Mouse (Mus musculus): Measurements from ENCODE around the gene Robo1.

Robo1 gene

DNA sequence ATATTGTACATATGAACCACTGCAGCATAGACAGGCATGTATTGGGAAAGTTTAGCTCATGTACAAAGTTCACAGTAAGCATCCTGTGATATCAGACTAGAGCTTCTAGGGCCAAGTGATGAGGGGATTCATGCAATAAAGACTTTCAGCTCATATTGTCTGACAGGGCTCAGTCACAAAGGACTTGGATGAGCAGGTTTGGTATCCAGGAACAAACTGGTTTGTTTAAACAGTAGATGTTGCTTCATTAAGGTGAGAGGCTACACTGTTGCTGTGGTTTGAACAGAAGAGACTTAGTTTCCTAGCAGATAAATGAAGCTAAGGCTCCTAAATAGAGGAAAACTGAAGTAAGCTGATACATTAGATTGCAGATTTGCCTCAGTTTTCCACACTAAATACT lies 626.8 kb downstream of the Robo1 start:
- DNase-seq (ENCODE audit: low spot score), result no peak

DNA sequence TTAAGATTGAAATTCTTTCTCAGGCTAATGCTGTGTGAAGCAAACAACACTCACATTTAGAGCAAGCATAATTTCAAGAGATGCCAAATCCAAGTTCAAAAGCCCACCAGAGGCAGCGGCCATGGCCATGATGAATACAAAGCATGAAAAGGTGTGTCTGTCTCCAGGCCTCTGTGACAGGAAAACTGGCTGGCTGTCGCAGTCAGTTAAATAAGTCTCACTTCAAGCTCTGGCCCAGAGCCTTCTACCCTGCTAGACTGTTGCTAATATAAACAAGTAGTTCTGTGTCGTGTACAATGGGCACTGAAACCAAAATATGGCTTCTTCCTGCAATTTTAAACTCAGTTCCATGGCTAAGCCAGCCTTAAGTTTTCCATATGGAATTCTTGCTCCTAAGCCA lies 629.1 kb downstream of the Robo1 start:
- DNase-seq (ENCODE audit: low spot score), result no peak

GRCm38 (mm10) chr16:72939862-72940261 lies 631.8 kb downstream of the Robo1 start:
- DNase-seq (ENCODE audit: low spot score), result no peak

DNA sequence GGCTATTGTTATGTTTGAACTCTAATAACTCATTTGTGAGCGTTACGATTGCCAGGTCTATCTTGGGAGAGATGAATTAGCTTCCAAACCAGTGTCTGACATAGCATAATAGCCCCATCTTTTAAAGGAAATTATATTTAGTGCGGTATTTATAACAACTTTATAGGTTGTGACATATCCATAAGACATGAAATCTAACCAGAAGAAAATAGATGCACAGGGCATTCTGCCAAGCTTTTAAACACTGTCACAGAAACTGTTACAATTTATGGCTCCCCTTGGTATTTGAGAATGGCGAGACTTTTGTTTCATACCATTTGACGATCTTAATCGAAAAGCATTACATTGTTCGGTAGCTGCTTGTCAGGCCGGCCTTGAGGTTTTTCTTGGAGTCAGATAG lies 632.7 kb downstream of the Robo1 start:
- no peak for DNase-seq (ENCODE audit: low spot score)

DNA sequence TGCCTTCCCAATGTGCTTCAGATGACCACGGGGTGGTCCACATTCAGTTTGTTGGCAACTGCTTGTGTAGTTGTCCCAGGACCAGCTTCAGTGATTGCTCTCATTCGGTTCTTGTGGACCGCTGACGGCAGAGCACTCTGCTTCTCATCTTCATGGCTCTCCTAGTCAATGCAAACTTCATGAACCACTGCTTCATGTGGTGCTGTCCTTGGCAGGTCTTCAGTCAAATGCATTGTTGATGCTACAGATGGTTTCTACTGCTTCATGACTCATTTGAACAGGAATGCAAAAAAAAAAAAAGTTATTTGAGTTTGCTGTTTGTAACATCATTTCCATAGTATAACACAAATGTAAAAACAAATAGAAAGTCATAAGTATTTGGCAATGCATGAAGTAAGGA lies 636.3 kb downstream of the Robo1 start:
- no peak for DNase-seq (ENCODE audit: low spot score)

DNA sequence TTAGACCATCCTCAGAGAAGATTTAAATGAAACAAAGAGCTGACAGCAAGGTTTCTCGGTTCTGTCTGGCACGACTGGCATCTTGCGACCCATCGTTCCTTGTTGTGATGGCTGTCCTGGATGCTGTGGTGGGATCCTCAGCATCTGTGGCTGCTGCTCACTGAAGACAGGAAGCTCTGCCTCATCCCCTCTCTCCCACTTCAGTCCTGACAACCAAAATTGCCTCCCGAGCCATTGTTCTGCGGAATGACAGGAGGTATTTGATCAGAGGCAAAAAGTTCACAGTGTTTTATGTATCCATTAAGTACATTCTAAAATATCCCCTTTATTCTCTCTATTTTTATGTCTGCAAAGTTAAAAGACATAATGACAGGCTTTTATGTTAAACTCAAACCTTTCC lies 643.9 kb downstream of the Robo1 start:
- no peak for DNase-seq (ENCODE audit: low spot score)

- DNase-seq (ENCODE audit: low spot score), result no peak
Measured at GRCm38 (mm10) chr16:72959018-72959702, 651.1 kb downstream of the Robo1 start.

DNA sequence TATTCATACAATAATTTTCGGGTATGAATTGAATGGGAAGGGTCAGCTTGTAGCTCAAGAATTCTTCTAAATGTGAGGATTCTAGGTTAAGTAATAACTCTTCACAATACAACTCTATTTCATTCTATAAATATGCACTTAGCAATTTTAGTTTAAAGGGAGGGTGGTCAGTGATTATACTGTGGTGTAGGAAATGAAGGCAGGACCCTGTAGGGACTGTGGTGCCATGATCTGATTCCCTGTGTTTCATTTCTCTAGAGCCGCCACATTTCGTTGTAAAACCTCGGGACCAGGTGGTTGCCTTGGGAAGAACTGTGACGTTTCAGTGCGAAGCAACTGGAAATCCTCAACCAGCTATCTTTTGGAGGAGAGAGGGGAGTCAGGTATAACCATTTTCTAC lies 651.7 kb downstream of the Robo1 start:
- DNase-seq (ENCODE audit: low spot score), result no peak

DNA sequence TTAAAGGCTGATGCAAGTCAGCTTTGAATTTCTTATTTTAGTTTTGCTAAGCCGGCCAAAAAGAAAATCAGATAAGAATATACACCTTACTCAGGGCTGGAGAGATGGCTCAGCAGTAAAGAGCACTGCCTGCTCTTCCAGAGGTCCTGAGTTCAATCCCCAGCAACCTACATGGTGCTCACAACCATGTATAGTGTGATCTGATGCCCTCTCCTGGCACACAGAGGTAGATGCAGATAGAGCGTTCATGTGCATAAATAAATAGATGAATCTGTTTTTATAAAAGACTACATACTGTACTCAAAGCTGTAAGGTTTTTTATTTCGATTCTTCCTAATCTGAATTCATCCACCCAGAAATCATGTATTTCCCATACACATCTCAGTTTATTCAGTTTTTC lies 655.7 kb downstream of the Robo1 start:
- DNase-seq (ENCODE audit: low spot score), result no peak

- no peak for DNase-seq (ENCODE audit: low spot score)
Measured at GRCm38 (mm10) chr16:72967509-72967908, 659.4 kb downstream of the Robo1 start.

DNA sequence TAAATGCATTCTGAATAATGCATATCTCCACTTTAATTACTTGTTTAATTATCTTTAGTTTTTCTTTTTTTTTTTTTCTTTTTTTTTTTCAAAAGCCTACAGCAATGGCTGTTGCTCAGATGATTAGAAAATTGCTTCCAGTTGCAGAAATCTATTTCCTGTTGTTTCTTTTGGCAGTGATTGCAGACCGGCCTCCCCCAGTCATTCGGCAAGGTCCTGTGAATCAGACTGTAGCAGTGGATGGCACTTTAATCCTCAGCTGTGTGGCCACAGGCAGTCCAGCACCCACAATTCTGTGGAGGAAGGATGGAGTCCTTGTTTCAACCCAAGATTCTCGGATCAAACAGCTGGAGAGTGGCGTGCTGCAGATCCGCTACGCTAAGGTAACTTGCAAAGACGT lies 661.9 kb downstream of the Robo1 start:
- DNase-seq (ENCODE audit: low spot score), result no peak

DNA sequence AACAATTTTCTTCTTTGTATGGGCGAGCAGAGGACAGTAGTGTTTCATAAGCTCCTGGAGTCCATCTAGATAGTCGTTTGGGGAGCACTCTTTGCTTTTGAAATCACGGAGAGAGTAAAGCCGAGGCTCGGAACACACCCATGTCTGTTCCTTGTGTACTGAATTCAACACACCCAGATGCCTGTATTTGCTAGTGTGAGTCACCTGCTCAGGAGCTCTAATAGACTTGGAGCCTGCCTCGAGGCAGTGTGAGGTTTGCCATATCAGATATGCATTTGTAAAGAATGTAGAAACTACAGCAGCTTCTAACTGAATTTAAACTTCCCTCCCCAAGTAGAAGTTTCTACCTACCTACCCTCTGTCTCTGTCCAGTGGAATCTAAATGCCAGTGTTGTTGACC lies 665.6 kb downstream of the Robo1 start:
- no peak for DNase-seq (ENCODE audit: low spot score)

DNA sequence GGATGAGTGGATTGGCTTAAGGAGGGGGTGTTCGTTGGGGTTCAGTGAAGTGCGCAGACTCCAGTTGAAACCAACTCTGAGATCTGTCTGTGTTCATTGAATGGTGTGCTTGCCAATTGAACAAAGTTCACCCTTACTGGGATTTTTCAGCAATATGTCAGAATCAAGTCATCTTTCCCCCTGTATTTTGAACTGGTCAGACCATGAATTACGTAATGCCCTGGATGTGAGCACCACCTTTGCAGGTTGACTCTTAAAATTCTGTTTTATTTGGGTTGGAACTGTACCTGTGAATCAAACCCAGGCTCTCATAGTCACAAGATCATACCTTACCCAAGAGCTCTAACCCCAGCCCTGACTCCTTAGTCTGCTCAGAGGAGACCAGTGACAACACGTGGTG lies 666.6 kb downstream of the Robo1 start:
- no peak for DNase-seq (ENCODE audit: low spot score)

DNA sequence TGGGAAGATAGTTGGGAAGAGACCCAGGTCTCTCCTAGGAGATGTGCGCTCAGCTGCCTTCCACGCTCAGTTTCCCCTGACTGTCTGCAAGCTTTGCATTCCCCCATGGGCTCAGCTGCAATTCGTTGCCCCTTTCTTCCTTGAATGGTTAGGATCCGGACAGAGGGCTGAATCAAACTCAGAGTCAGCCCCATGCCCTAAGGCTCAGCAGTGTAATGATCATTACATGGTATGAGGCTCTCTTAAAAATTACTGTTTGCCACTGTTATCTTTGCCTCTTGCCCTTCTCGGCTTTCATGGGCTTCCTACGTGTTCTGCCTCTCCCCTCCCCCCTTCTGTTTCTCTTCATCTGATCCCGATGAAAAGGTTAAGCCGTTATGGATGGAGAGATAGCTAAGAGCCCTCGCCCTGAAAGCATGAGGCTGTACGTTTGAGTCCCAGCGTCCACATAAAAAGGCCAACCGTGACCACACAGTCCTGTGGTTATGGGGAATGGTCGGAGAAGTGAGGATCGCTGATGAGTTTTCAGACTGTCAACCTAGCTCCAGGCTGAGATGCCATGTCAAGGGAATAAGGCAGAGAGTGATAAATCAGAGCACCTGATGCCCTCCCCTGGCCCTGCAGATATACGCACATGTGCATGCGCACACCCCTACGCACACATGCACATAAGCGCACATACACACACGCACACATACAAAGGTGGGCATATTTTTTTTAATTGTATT lies 668.9 kb downstream of the Robo1 start:
- no peak for DNase-seq (ENCODE audit: low spot score)

GRCm38 (mm10) chr16:72979407-72980219 lies 671.5 kb downstream of the Robo1 start:
- DNase-seq (ENCODE audit: low spot score), result peak; percentile 83

DNA sequence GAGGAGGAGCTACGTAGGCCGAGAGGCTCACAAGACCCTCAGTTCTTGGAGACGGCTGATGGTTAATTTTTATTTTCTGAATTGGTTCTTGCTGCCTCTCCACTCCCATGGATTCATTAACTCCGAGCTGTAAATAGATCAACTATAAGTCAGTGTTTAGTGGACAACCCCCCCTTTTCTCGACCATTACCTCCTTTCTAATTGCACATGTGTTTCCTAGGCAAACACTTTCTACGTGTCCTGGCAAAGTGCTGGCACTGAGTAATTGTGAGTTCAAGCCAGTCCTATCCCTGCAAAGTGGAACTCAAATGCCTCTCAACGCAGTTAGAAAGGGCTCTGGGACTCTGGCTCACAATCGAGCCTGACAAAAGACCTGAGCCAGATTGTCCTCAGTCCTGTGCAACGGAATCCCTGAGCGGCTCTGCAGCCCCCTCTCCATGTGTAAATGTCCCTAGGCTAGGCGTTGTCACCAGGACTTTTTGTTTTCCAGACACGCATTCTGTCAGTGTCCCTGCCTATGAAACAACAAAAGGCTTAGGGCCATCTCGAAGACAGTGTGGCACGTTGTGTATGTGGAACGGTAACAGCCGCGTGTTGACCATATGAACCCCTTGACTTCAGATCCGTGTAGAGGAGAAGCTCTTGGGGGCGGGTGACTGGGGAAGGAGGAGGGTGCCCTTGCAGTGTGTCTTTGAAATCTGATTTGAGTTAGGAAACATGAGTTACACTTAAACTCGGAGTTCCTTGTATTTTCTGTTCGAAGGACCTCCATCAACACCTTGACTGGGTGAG lies 682.5 kb downstream of the Robo1 start:
- no peak for DNase-seq (ENCODE audit: low spot score)

GRCm38 (mm10) chr16:72993189-72993588 lies 685.1 kb downstream of the Robo1 start:
- DNase-seq (ENCODE audit: low spot score), result no peak

GRCm38 (mm10) chr16:72993594-72993993 lies 685.5 kb downstream of the Robo1 start:
- DNase-seq (ENCODE audit: low spot score), result no peak

GRCm38 (mm10) chr16:72995251-72995954 lies 687.3 kb downstream of the Robo1 start:
- DNase-seq (ENCODE audit: low spot score), result peak; percentile 61

- DNase-seq (ENCODE audit: low spot score), result no peak
Measured at GRCm38 (mm10) chr16:72995955-72996535, 687.9 kb downstream of the Robo1 start.

DNA sequence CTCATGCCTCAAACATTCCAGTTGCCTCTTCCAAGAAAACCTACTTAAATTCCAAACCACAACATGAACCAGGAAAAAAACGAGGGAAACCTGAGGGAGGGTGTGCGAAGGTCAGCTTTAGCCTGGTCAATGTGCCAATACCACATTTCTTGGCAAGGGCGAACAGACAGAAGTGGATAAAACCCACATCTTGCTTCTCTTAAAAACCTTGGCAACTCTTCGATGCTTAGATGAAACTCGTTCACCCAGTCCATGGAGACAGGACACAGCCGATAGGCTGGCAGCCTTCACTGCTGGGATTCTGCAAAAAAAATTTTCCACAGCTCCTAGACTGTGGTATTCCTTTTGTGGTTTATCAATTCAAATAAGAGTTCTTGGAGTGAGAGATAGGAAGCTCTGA lies 690.6 kb downstream of the Robo1 start:
- DNase-seq (ENCODE audit: low spot score), result no peak
